Mouse (Mus musculus) frontal cortex, adult (tissue): ENCODE data around the gene Fut8.
"Not testable (repeated sequence)": the region's sequence is repeated elsewhere in the genome, so short reads cannot be mapped to it uniquely, and the experiment has no call there.

Source experiments
- ATAC-seq: cut with Nextera tagmentation; 2 replicates; pipeline ENCODE4 v1.9.2; 2017; ENCODE audit warnings: mild to moderate bottlenecking, moderate library complexity, mixed read lengths; ENCODE audit not compliant: low TSS enrichment

Fut8 gene

DNA sequence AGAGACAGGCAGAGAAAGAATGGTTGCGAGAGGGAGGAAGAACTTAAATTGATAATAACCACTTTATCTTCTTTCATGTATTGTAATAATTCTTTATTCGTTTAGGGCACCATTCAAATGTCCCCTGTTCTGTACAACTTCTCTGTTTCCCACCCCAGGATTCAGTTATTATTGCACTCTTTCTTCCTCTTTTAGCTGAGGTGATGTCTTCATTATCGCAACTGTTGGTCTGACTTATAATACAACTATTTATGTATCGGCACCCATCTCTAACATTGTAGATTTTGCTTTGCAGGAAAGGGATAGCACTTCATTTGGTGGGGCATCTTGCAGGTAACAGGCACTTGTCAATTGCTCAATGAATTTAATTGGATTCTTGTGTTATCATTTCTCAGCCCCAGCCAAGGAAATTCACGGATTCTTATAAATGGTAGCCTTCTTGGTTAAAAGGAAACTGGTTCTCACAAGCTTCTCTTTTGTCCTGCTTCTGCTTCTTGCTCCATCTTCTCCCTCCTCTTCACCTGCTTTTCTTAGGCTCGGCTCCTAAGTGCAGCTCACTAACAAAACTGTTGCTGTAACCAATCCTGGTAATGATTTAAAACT is 15.6 kb upstream of the Fut8 start:
- no peak for ATAC-seq

DNA sequence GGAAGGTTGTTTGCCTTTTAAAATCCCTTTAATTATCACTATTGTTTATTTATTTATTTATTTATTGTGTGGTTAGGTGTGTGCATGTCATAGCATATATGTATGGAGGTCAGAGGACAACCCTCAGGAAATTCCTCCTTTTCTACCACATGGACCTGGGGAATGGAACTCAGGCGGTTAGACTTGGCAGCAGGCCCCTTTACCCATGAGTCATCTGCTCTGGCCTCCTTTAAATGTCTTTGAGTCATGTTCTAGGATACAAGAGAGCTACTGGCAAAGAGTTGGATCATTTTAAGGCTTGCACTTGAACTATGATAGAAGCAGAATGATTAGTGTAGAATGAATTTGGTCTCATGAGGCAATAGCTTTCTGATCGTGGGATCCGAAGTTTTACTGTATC is 14.3 kb upstream of the Fut8 start:
- peak; percentile 64 for ATAC-seq

DNA sequence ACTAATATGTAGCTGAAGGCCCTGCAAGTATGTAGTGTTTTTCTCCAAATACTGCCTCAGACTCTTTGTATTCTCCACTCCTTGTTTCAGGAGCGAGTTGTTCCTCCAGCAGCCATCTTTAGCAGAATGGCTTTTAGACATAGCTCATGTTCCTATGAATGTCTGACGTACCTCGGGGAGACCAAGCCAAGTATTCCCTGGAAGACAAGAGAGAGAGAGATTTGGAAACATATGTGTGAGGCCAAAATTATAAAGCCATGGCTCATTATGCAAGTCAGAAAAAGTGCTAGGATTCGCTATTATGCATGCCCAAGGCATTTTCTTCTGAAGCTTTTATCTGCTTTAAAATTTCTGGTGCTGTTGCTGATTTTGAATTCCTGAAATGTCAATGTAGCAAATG is 13.8 kb upstream of the Fut8 start:
- peak; percentile 96 for ATAC-seq

DNA sequence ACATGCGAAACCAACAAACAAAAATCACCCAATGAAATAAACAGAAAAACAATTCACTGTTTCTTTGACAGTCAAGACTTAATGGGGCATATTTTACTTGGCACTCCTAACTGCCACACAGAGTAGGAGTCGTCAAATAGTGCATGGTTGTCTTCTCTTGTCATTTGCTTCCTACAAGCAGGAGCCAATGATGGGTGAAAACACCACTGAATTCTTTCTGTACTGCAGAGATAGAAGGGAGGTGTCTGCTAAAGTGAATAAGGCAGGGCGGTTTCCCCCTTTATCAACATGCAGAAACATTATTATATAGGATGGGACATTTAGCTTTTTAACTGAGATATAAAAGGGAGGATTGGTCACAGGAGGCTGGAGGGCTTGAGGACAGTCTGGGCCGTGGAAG is 13.0 kb upstream of the Fut8 start:
- ATAC-seq: no peak

DNA sequence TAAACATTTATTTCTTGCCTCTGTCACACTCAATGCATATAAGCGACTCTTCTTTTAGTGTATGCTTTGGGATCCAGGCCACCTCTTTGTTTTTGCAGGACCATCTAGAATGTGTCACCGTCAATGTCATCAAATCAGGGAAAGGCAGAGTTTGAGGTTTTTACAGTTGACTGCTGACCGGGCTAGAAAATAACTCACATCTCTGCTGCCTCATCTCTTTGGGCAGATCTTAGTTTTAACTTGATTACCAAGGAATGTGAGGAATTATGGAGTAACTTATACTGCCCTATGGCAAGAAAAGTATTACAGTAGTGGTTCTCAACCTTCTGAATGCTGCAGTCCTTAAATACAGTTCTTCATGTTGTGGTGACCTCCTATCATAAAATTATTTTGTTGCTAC is 12.2 kb upstream of the Fut8 start:
- no peak for ATAC-seq

DNA sequence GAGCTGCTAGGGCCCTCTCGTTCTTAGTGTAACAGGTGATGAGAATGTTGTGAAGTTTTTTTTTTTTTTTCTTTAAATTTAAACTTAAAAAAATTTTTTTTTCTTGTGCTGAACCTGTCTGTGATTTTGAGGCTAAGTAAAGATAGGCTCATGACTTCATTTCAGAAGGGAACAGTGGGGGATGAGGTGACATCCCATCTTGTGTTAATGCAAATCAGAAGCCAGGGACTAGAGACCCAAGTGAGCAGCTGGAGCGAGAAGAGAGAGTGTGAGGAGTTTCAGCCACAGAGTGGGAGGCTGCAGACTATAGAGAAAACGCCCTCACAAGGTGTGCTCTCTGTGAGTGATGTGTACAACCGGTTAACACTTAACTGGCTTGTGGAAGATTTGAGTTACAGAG is 2.0 kb upstream of the Fut8 start:
- no peak for ATAC-seq

DNA sequence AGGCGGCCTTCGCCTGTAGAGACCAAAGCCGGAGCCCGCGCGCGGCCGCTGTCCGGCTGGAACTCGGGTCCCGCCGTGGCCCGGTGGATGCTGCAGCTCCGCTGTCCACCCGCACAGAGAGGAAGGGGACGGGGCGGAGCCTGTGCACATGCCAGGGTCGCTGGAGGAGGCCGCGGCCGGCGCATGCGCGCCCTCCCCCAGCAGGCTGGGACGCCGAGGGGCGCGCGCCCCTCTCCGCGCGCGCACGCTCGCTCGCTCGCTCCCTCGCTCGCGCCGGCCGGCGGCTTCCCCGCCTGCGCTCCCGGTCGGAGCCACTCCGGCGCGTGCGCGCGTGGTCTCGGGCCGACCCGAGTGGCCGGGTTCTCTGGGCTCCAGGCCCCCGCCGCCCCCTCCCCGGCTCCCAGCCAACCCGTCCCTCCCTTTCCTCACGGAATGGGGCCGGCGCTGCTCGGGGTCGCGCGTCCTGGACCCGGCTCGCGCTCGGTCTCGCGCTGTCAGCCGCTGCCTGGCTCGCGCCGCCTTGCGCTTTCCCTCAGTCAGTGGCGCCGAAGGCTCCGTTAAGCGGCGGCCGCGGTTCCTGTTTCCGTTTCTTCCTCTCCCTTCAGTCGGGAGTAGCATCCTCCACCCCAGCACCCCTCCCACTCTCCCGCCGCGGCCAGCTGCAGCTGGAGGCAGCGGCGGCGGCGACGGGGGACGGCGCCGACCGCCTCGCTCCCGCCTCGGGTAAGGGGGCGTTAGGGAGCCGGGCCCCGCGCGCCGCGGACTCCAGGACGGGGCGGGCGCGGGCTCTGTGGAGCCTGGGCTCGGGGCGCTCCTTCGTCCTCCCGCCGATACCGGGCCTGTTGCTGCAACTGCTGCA is 835 bp downstream of the Fut8 start:
- ATAC-seq: peak; percentile 86

DNA sequence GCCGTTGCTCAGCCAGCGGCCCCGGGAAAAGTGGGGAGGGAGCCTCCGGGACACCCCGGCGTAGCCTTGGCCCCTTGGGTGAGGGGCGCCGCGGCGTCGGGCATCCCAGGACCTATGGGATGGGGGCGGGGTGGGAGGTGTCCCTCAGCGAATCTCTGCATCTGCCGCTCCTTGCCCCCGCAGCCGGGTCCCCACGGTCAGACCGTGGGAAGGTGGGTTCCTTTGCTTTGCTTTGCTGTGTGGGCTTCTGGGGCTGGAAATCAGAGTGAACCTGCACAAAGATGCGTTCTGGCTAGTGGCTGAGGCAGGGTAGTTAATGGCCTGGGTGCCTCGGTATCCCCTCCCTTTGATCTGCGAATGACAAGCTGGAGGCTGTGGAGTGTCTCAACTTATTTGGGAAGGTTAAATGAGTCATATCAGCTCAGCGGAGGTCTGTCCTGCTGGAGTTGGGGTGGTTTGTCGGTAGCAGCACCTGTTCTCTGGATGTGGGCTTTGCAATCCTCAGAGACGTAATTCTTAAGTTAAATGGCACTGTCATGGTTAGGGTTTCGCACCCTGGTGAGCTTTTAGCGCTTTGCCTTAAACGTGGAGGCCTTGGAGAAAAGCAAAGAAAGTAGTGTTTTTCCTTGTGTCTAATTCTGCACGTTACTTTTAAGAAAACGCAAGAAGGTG is 1.6 kb downstream of the Fut8 start:
- ATAC-seq: peak; percentile 2; the same call in 1 of the 2 replicates

DNA sequence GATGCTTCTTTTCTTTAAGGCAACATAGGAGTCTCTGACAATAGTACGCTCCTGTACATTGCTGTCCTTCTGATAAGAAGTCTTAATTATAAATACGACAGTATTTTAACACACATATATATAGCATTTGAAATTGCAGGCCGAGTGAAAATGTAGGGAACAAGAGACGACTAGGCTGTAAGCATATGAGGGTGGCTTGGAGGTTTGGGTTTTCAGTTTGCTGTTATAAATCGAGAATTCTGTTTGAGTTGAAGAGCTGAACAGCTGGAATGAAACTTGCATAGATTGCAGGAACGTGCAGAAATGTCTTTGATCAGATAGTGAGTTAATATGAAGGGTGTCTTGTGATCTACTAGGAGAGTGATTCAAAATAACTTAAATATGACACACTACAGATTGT is 2.4 kb downstream of the Fut8 start:
- no peak for ATAC-seq

DNA sequence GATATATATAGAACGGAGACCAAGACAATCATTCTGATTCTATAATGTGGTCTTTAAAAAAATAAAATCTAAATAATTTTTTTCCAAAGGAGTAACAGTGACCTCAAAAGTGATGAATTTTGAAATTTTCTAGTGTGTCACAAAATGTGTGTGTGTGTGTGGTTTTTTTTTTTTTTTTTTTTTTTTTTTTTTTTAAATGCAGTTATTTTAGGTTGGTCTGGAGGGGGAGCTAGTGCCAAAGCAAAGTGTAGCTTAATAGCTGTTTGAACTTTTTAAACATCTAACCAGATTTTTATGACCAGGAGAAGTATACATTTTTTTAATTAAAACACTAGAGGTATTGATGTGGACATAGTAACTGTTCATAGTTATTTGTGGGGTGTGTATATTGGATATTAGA is 2.9 kb downstream of the Fut8 start:
- ATAC-seq: no peak

DNA sequence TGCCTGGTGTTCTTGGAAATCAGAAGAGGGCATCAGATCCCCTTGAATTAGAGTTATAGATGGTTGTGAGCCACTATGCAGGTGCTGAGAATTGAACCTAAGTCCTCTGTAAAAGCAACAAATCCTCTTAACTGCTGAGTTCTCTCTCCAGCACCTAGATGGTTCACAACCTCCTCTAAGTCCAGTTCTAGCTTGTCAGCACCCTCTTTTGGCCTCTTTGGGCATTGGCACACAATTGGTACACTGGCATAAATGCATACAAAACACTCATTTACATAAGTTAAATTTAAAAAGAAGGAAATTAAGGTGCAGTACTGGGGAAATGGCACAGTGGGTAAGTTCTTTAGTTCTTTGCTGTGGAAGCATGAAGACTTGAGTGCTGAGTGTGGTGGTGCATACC is 24.7 kb downstream of the Fut8 start:
- no peak for ATAC-seq

DNA sequence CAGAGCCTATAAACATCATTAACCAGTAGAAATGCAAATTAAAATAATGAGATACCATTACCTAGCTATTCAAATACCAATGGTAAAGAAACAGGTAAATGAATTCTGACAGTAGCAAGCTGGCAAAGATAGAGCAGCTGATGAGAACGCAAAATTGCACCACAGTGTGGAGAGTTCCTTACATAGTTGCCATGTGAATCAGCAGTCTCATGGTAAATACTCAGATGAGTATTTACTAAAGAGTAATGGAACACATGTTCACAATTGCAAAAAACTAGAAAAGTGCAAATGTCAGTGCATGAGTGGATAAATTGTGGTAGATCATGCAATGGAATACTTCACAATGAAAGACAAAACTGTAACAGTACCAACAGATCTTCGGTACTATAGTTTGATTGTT is 25.9 kb downstream of the Fut8 start:
- ATAC-seq: no peak

DNA sequence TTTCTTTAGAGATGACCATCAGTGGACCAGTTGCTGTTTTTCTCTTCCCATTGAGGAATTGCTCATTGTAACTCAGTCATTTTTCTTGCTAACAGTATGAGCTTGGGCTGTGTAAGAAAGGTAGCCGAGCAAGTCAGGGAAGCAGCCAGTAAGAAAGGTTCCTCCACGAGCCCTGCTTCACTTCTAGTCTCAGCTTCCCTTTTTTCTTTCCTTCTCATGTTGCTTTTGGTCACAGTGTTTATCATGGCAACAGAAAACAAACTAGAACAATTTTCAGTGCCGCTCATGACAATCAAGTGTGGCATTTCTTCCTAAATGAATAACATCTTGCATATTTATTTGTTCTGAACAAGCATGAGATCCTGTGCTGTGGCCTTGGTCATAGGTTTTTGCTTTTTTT is 32.8 kb downstream of the Fut8 start:
- ATAC-seq: no peak

DNA sequence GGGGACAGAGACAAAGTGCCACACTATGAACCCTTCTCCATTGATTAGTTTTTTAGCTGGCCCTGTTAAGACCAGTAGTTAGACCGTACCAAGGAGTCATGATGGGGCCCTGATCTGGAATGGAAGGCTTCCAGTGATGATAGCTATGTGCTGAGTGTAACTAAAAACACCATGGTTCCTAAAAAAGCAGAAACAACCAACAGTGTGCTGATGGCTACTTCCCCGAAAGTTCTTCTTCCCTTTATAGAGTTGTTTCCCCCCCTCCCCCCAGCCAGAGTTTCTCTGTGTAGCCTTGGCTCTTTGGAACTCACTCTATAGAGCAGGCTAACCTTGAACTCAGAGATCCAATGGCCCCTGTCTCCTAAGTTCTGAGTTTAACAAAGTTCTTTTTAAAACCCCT is 50.6 kb downstream of the Fut8 start:
- ATAC-seq: no peak

DNA sequence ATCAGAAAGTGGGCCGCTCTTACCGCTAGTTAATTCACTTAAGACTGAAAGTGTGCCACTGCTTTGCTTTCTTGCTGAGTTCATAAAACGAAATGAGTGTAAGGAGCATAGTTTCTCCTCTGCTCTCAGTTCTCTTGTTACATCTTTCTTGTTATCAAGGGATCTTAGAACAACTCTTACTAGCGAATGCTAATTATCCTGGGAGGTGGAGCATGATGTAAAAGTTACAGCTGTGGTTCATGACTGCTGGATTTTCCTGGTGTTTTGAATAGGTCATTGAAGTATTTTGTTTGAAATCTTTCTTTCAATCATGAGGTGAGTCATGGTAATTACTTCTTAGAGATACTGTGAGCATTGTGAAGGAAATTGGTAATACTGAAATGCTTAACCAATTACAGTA is 53.1 kb downstream of the Fut8 start:
- ATAC-seq: peak; percentile 52

DNA sequence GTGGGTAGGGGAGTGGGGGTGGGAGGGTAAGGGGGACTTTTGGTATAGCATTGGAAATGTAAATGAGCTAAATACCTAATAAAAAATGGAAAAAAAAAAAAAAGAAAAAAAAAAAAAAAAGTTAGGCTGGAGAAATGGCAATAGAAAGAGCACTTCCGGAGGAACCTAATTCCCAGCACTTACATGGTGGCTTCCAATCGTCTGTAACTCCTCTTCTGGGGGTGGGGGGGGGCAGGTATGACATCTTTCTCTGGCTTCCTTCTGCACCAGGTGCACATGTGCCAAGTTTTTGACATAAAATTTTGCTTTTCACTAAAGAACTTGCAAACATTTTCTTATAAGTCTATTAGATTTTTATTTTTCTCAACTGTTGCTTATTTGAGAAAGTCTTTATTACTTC is 53.9 kb downstream of the Fut8 start:
- not testable (repeated sequence) for ATAC-seq

DNA sequence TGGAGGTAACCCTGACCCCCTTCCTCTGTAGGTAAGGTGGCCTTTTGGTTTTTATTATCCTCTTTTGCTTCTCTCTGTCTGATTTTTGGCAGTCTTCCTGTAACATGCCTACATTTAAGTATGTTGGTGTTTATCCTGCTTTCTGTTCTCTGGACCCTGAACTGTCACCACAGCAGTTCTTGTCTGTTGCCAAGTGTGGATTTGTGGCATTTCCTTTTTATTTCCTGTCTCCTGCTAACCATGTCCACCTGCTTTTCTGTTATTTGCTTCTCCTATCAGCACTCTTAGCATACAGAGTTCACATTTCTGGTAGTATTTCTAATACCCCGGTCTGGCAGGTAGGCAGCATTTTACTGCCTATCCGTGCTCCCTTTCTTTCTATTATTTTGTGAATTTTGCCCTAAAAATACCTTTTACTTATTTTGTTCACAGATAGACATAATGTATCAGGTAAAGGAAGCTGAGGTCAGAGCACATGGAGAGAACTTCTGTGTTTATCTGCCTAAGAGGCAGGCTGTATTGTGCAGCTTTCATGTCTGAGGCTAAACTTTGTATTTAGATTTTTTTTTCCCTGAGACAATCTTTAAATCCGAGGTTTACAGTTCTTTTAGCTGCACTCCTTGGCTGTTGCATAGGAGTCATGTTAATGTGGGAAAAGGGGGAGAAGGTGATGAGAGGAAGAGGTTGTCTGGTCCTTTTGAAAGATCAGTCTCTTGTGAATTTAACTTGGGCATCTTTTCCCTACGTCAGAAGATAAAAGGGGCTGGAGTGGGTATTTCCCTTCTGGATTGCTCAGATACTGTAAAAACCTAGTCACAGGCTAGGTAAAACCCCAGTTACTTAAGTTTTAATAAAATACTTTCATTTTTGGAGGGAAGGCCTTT is 54.7 kb downstream of the Fut8 start:
- no peak for ATAC-seq

DNA sequence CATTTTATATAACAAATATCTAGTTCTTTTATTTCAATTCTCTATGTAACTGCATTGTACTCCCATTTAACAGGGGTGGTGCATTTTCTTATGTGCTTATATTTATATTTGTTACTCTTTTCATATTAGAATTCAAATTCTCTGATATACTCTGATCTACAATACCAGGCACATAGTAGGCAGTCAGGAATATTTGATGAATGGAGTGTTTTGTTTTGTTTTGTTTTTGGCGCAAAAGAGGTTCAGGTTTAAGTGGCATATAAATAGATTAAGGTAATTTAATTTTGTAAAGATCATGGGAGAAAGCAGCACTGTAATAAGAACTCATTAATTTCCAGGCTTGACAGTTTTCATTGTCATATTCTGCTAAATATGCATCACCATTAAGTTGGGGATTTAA is 58.2 kb downstream of the Fut8 start:
- no peak for ATAC-seq

DNA sequence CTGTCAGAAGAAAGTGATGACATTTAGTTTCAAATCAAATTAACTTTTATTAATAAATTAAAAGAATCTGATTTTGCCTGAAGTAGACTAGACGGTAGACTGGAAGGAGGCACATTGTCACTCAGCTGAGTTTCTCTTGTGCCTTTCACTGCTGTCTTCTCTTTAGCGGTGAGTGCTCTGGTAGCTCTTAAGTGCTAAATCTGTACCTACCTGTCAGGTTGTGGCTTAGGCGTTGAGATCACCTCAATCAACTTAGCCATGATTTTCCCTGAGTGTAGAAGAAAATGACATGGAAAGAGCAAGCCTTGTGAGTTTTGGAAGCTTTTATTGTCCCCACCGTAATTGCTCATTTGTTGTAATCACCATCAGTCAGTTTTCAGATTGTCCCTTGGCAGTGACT is 59.2 kb downstream of the Fut8 start:
- ATAC-seq: no peak

DNA sequence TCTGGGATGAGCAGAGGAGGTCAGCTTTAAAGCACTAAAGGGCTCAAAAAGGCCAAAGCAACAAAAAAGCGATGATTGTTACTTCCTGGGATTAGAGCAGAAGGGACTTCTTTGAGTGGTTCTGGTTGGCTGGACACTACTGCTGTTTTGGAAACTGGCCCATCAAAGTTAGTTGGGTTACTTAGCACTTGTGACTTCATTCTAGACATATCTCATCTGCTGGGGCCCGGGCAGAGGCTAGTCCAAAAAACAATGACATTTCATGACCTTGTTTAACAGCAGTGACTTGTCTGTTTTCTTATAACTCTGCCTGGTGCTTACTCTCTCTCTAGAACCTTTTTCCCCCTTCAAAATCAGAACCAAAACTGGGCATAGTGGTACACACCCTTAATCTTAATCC is 59.9 kb downstream of the Fut8 start:
- ATAC-seq: no peak

DNA sequence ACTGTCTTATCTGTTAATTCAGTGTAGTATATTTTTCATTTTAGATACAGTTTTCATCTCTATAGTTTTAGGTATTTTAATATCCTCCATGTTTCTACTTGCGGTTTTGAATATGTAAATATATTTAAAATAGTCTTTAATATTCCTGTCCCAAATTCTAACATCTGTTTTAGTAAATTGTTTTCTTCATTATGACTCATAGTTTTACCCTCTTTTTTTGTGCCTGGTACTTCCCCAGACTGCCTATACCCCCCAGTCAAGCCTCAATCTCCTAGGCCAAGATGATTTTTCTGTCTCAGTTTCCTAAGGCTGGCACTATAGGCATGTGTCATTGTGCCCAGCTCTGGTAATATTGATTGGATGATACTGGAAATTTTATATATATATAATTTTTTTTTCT is 64.1 kb downstream of the Fut8 start:
- no peak for ATAC-seq

DNA sequence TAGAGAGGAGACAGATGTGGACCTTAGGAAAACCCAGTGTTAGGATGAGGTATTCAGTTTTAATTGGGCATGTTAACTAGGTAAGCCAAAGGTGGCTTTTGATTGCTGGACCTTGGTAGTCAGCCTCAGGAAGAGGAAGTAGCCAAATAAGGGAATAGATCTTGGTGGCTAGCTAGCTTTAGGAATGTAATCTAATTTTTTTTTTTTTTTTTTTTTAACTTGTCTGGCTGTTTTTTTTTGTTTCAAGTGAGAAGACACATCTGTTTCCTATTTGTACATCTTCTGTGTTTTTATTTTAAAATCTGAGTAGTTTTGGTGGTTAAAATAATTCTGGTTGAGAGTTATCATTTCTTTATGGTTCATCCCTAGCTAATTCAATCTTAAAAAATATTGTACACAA is 65.4 kb downstream of the Fut8 start:
- no peak for ATAC-seq
